Mouse (Mus musculus) monocyte, adult 5-6 weeks (primary cell): ENCODE results near the gene Tcf3. TPM values are rescaled to one million over a fixed set of nuclear protein-coding genes. Genes with fewer than 3 reads are reported as not detected.

ENCODE experiments used
- ATAC-seq: fragments of 153-309, 156-312 bp; replicated peaks from 2 replicates; pipeline ENCODE4 v1.8.0; 2017; ENCODE audit warnings: mild to moderate bottlenecking; ENCODE audit not compliant: low TSS enrichment, insufficient number of reproducible peaks, severe bottlenecking, poor library complexity, low FRiP score
- total RNA-seq: library from RNA; stranded (forward); fragments of 200-1000, 200-491, 200-594 nt; gene quantifications from 3 replicates; pipeline ENCODE4 v1.2.3, GENCODE M21; 2017

Tcf3 gene
- total RNA-seq, 1 experiment from 2014 or later = 18.9 TPM

DNA sequence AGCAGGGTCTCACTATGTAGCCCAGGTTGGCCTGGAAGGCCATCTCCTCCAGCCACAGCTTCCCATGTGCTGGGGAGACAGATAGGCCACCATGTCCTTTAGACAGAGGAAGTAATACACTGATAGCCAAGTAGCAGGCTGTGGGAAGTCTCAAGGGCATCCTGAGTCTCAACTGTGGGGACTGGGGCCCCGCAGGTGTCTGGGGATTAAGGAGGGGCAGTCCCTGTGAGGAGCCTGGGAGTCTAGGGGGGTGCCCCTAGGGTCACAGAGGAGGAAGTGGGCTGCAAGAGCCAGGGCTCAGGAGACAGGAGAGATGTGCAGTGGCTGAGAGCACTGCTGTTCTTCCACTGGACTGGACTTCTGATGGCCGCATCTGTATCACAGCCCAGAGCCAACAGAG, 9.5 kb upstream of the Tcf3 start:
- no peak for ATAC-seq

GRCm38 (mm10) chr10:80441598-80441997, 8.2 kb upstream of the Tcf3 start:
- no peak for ATAC-seq

GRCm38 (mm10) chr10:80440031-80440430, 6.6 kb upstream of the Tcf3 start:
- no peak for ATAC-seq

GRCm38 (mm10) chr10:80437973-80438372, 4.5 kb upstream of the Tcf3 start:
- no peak for ATAC-seq

DNA sequence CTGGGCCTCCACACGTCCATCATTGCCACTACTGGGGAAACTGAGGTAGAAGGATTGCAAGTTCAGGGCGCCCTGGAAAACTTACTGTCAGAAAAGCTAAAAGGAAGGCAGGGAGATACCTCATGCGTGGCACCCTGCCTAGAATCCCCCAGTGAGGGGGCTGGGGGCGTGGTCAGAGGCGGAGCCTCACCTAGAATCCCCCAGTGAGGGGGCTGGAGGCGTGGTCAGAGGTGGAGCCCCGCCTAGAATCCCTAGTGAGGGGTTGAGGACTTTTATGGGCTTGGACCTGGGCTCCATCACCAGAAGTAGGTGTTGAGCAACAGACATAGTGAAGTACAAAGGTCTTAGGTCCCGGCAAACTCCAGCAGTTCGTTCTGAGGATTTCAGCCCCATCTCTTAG, 2.8 kb upstream of the Tcf3 start:
- ATAC-seq = no peak

- ATAC-seq = no peak
Measured at GRCm38 (mm10) chr10:80435764-80436163, 2.3 kb upstream of the Tcf3 start.

- ATAC-seq = no peak
Measured at GRCm38 (mm10) chr10:80434823-80435222, 1.4 kb upstream of the Tcf3 start.

GRCm38 (mm10) chr10:80434233-80434592, 766 bp upstream of the Tcf3 start:
- ATAC-seq = no peak

GRCm38 (mm10) chr10:80432936-80433512, 423 bp downstream of the Tcf3 start:
- no peak for ATAC-seq

GRCm38 (mm10) chr10:80432387-80432785, 1.1 kb downstream of the Tcf3 start:
- no peak for ATAC-seq

DNA sequence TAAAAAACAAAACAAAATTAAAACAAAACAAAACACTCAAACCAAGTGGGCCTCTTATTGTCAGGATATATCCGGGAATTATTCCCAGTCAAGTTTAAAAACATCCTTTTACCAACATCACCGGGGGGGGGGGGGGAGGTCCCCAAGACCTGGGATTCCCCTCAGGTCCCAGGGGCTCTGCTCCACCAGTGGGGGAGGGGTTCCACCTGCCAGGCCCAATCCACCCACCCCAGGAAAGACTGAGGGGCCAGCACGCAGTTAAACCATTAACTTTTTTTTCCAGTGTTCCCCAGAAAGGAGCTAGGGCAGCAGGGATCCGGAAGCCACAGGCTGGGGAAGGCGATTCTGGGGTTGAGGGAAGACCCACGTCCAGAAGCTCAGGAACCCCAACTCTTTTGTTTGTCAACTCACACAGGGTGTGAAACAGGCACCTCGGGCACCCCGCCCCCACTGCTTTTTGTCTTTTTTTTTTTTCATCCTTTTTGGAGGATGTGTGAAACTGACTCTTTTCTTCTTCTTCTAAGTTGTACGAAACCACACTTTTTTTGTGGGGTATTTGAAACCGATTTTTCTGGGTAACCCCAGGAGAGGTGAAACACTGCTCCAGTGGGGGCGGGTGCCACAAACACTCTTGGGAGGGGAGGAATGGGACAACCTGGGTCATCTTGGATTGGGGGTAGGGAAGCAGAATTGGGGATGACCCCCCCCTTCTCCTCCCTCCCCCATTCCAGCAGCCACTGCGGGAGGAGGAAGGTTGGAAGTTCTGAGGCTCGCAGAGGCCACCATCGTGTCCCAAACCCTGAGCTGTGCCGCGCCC, 1.7 kb downstream of the Tcf3 start:
- no peak for ATAC-seq

DNA sequence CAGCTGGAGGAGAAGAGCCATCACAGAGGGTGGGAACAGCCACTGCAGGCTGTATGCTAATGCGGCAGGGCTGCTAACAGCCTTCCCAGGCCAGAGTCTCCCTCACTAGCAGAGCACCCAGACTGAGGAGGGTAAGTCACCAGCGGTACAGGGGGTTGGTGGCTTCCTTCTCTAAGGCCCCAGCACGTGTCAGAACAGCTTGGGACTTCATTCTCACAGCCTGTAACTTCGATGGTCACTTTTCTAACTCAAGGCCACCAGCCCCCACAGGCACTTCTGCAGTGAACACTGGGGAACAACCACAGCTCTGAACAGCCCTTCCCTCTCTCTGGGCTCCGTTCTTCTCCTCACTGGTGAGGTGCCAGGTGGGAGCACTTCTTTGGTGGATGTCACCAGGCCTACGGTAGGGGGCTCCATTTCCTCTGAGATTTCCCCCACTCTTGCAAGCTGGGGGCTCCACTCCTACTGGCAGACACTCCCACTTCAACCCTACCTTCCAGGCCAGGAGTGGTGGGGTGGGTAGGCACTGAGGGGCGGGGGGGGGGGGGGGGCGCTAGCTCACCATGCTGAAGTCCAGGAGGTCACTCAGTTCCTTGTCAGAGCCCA, 3.0 kb downstream of the Tcf3 start:
- ATAC-seq = no peak

DNA sequence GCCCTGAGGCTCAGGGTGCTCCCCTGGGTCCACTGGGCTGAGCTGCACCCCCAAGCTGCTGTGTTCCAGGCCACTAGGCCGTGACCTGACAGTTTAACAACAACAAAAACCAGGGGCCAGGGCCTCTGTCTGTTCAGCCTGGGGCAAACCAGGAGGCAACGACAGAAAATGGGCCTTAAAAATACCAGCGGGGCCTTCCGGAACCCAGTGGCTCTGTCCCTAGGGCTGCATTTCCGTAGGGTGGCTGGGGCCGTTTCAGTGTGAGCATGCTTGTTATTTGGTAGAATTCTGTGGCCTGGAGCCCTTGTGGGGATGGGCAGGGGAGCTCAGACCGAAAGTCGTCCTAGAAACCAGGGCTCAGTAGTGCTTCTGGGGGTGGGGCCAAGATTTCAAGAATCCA, 3.6 kb downstream of the Tcf3 start:
- no peak for ATAC-seq

DNA sequence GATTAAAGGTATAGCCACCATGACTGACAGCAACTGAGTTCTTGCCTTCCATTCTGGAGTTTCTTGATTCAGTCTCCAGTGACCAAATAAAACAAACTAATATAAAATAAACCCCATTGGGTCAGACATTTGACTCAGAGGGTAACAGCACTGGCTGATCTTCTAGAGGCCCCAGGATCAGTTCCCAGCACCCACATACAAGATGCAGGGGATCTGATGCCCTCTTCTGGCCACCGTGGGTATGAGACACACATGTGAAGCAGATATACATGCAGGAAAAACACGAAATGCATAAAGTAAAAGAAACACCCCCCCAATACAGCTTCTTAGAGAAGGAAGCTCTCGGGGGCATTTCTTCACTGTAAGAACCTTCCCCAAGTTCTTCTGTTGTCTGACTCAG, 8.4 kb downstream of the Tcf3 start:
- no peak for ATAC-seq

DNA sequence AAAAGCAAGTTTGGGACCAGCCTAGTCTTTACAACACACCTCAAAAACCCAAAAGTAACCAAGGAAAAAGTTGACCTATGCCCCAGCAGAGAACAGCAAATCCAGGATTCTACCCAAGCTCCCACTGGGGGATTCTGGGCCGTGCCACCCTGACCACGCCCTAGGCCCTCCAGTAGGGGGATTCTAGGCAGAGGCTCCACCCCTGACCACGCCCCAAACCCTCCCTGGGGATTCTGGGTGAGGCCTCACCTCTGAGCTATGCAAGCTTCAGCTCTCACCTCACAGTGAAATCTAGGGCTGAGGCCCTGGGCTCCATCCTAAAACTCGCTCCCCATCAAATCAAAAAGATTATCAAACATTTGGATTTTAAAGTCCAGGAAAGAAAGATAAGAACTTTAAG, 9.9 kb downstream of the Tcf3 start:
- ATAC-seq = no peak

- no peak for ATAC-seq
Measured at GRCm38 (mm10) chr10:80421651-80422472, 11.6 kb downstream of the Tcf3 start.

GRCm38 (mm10) chr10:80421208-80421607, 12.2 kb downstream of the Tcf3 start:
- no peak for ATAC-seq

GRCm38 (mm10) chr10:80420729-80421128, 12.7 kb downstream of the Tcf3 start:
- no peak for ATAC-seq

GRCm38 (mm10) chr10:80419419-80419818, 14.0 kb downstream of the Tcf3 start:
- no peak for ATAC-seq
